Mouse (Mus musculus) heart, postnatal 0 days (tissue): ENCODE data around the gene Uroc1.

Experiments
- CTCF ChIP-seq: IDR thresholded peaks from 2 replicates; pipeline ENCODE4 v1.5.1; 2016; ENCODE audit warnings: antibody characterized with exemption, control low read depth, low read depth
- EP300 ChIP-seq: IDR thresholded peaks from 2 replicates; pipeline ENCODE4 v1.6.1; 2016; ENCODE audit warnings: antibody characterized with exemption, low read depth

DNA sequence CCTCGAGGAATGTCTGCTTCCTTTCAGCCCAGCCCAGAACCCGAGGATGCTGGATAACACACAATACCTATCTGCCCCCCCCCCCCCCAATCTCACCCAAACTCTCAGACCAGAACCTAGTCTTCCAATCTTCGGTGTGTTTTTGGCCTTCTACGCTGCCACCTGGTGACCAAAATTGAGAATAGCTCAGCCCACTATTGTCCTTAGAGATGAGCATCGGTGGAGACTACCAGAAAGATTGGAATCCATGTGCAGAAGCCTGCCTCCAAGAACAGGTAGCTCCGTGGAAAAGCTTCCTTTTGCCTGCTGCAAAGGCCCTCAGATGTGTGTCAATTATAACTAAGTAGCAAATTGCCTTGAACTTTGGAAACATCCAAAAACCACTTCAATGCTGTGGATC is 5.4 kb upstream of the Uroc1 start:
- TF ChIP-seq CTCF (peak; percentile 59), EP300 (no peak)
